Mouse (Mus musculus) MEL (cell line): Measurements from ENCODE around the gene Hmgb1. TPM values are rescaled to one million over a fixed set of nuclear protein-coding genes. Genes with fewer than 3 reads are reported as not detected.

Experiments used
- DNase-seq: peaks from one replicate; pipeline ENCODE4 v3.0.0; 2011; ENCODE audit warnings: low read depth, low spot score
- H3K27ac ChIP-seq: 2 replicates; pipeline ENCODE4 v1.5.1; 2012; ENCODE audit warnings: low read depth, mild to moderate bottlenecking, control low read depth, low read length, moderate library complexity; ENCODE audit not compliant: control insufficient read depth
- H3K27me3 ChIP-seq, 2 experiments: fragments of 150-350 bp in 1 of 2; sonication (generic) in 1 of 2; 2 replicates each; pipeline ENCODE4 v1.6.1; 2012; ENCODE audit warnings: low read length in 2 of 2, mild to moderate bottlenecking in 2 of 2, improper control_type of control experiment in 1 of 2, moderate library complexity in 1 of 2; ENCODE audit not compliant: insufficient read depth in 2 of 2, control insufficient read depth in 1 of 2
- H3K36me3 ChIP-seq, 2 experiments: 2 replicates each; pipeline ENCODE4 v1.6.1; 2012 to 2014; ENCODE audit warnings: low read length in 2 of 2, improper control_type of control experiment in 1 of 2, inconsistent platforms in 1 of 2, mild to moderate bottlenecking in 1 of 2; ENCODE audit not compliant: insufficient read depth in 2 of 2, control insufficient read depth in 1 of 2
- H3K4me1 ChIP-seq, 2 experiments: fragments of 150-350 bp in 1 of 2; sonication (generic) in 1 of 2; 2 replicates each; pipeline ENCODE4 v1.6.1; 2012; ENCODE audit warnings: low read length in 2 of 2, improper control_type of control experiment in 1 of 2, mild to moderate bottlenecking in 1 of 2; ENCODE audit not compliant: insufficient read depth in 2 of 2, control insufficient read depth in 1 of 2
- H3K4me3 ChIP-seq, 2 experiments: fragments of 150-350 bp in 1 of 2; sonication (generic) in 1 of 2; 2 replicates each; pipeline ENCODE4 v1.5.1; 2012; ENCODE audit warnings: low read depth in 2 of 2, low read length in 2 of 2, mild to moderate bottlenecking in 2 of 2, moderate library complexity in 2 of 2, control low read depth in 1 of 2, improper control_type of control experiment in 1 of 2; ENCODE audit not compliant: control insufficient read depth in 1 of 2, insufficient read depth in 1 of 2
- H3K79me2 ChIP-seq: 2 replicates; pipeline ENCODE4 v1.6.1; 2012; ENCODE audit warnings: mild to moderate bottlenecking, low read length, moderate library complexity; ENCODE audit not compliant: control insufficient read depth, poor library complexity, insufficient read depth
- H3K9ac ChIP-seq: 2 replicates; pipeline ENCODE4 v1.6.1; 2012; ENCODE audit warnings: low read depth, mild to moderate bottlenecking, control low read depth, low read length, moderate library complexity; ENCODE audit not compliant: control insufficient read depth, poor library complexity, severe bottlenecking
- H3K9me3 ChIP-seq: fragments of 150-350 bp; sonication (generic); replicated peaks from 2 replicates; pipeline ENCODE4 v1.6.1; 2012; ENCODE audit warnings: mild to moderate bottlenecking, low read length, improper control_type of control experiment, moderate library complexity; ENCODE audit not compliant: insufficient read depth
- BHLHE40 ChIP-seq: IDR thresholded peaks from 2 replicates; pipeline ENCODE4 v1.6.1; 2012; ENCODE audit warnings: low read depth, mild to moderate bottlenecking, inconsistent platforms, low read length, improper control_type of control experiment, borderline replicate concordance
- E2F4 ChIP-seq: IDR thresholded peaks from 2 replicates; pipeline ENCODE4 v1.6.1; 2011; ENCODE audit warnings: low read depth, low read length, improper control_type of control experiment, borderline replicate concordance
- EP300 ChIP-seq, 2 experiments: IDR thresholded peaks; 2 replicates each; pipeline ENCODE4 v1.6.1; 2011; ENCODE audit warnings: improper control_type of control experiment in 2 of 2, low read length in 2 of 2, low read depth in 1 of 2, mild to moderate bottlenecking in 1 of 2
- ETS1 ChIP-seq: IDR thresholded peaks from 2 replicates; pipeline ENCODE4 v1.6.1; 2012; ENCODE audit warnings: low read depth, mild to moderate bottlenecking, inconsistent platforms, low read length, improper control_type of control experiment, moderate library complexity
- HCFC1 ChIP-seq: IDR thresholded peaks from 2 replicates; pipeline ENCODE4 v1.6.1; 2012; ENCODE audit warnings: low read depth, mild to moderate bottlenecking, inconsistent platforms, low read length, improper control_type of control experiment, moderate library complexity
- JUND ChIP-seq: IDR thresholded peaks from 2 replicates; pipeline ENCODE4 v1.6.1; 2011; ENCODE audit warnings: low read depth, mild to moderate bottlenecking, improper control_type of control experiment, low read length
- KAT2A ChIP-seq: conservative IDR thresholded peaks from 2 replicates; pipeline ENCODE4 v1.6.1; 2012; ENCODE audit warnings: low read depth, low read length, improper control_type of control experiment, inconsistent platforms
- MAFK ChIP-seq: IDR thresholded peaks from 2 replicates; pipeline ENCODE4 v1.6.1; 2011; ENCODE audit warnings: low read depth, mild to moderate bottlenecking, low read length, improper control_type of control experiment, borderline replicate concordance
- MAZ ChIP-seq: IDR thresholded peaks from 2 replicates; pipeline ENCODE4 v1.6.1; 2012; ENCODE audit warnings: low read depth, mild to moderate bottlenecking, inconsistent platforms, low read length, improper control_type of control experiment
- MXI1 ChIP-seq: IDR thresholded peaks from 2 replicates; pipeline ENCODE4 v1.6.1; 2011; ENCODE audit warnings: mild to moderate bottlenecking, low read depth, low read length, improper control_type of control experiment
- MYB ChIP-seq: IDR thresholded peaks from 2 replicates; pipeline ENCODE4 v1.6.1; 2011; ENCODE audit warnings: mild to moderate bottlenecking, low read depth, low read length, improper control_type of control experiment
- MYC ChIP-seq: IDR thresholded peaks from 2 replicates; pipeline ENCODE4 v1.6.1; 2011; ENCODE audit warnings: low read depth, mild to moderate bottlenecking, low read length, improper control_type of control experiment, moderate library complexity
- NELFE ChIP-seq: IDR thresholded peaks from 2 replicates; pipeline ENCODE4 v1.6.1; 2011; ENCODE audit warnings: low read depth, low read length, improper control_type of control experiment
- POLR2A ChIP-seq, 2 experiments: IDR thresholded peaks; 2 replicates each; pipeline ENCODE4 v1.6.1; 2011 to 2012; ENCODE audit warnings: low read length in 2 of 2, mild to moderate bottlenecking in 2 of 2, control low read depth in 1 of 2, improper control_type of control experiment in 1 of 2, low read depth in 1 of 2, moderate library complexity in 1 of 2; ENCODE audit not compliant: control insufficient read depth in 1 of 2, insufficient read depth in 1 of 2, poor library complexity in 1 of 2
- RAD21 ChIP-seq: IDR thresholded peaks from 2 replicates; pipeline ENCODE4 v1.6.1; 2011; ENCODE audit warnings: mild to moderate bottlenecking, low read depth, low read length, improper control_type of control experiment
- SIN3A ChIP-seq: IDR thresholded peaks from 2 replicates; pipeline ENCODE4 v1.6.1; 2012; ENCODE audit warnings: low read length, improper control_type of control experiment, inconsistent platforms
- SMC3 ChIP-seq: IDR thresholded peaks from 2 replicates; pipeline ENCODE4 v1.6.1; 2011; ENCODE audit warnings: low read depth, low read length, improper control_type of control experiment
- TBP ChIP-seq: IDR thresholded peaks from 2 replicates; pipeline ENCODE4 v1.8.0; 2011; ENCODE audit warnings: low read depth, low read length, improper control_type of control experiment
- TCF12 ChIP-seq: IDR thresholded peaks from 2 replicates; pipeline ENCODE4 v1.6.1; 2014; ENCODE audit warnings: low read depth, mild to moderate bottlenecking, inconsistent platforms, low read length, improper control_type of control experiment, moderate library complexity
- UBTF ChIP-seq: IDR thresholded peaks from 2 replicates; pipeline ENCODE4 v1.6.1; 2012; ENCODE audit warnings: low read depth, mild to moderate bottlenecking, inconsistent platforms, low read length, improper control_type of control experiment, moderate library complexity, borderline replicate concordance; ENCODE audit not compliant: insufficient read depth
- USF1 ChIP-seq: IDR thresholded peaks from 2 replicates; pipeline ENCODE4 v1.6.1; 2014; ENCODE audit warnings: low read depth, mild to moderate bottlenecking, inconsistent platforms, low read length, improper control_type of control experiment, moderate library complexity
- ZC3H11A ChIP-seq: IDR thresholded peaks from 2 replicates; pipeline ENCODE4 v1.6.1; 2012; ENCODE audit warnings: low read depth, mild to moderate bottlenecking, inconsistent platforms, low read length, improper control_type of control experiment
- ZMIZ1 ChIP-seq: IDR thresholded peaks from 2 replicates; pipeline ENCODE4 v1.6.1; 2012; ENCODE audit warnings: low read depth, mild to moderate bottlenecking, inconsistent platforms, low read length, improper control_type of control experiment, moderate library complexity
- ZNF384 ChIP-seq: IDR thresholded peaks from 2 replicates; pipeline ENCODE4 v1.6.1; 2012; ENCODE audit warnings: low read depth, mild to moderate bottlenecking, inconsistent platforms, low read length, improper control_type of control experiment
- polyA plus RNA-seq, 2 experiments: library from polyadenylated mRNA; stranded (reverse) in 1 of 2; unstranded in 1 of 2; fragments of >175 nt in 1 of 2; fragments of >200 nt in 1 of 2; gene quantifications; 2 replicates each; pipeline versions ENCODE4 v1.2.1 to v1.2.4; 2012; ENCODE audit warnings: low replicate concordance in 2 of 2, low read depth in 1 of 2; ENCODE audit not compliant: insufficient read length in 2 of 2, insufficient read depth in 1 of 2, missing spikeins in 1 of 2
- total RNA-seq: library from RNA; depleted of rRNA; stranded (reverse); fragments of 300-350 nt; gene quantifications from 2 replicates; pipeline ENCODE4 v1.2.3, GENCODE M21; 2012

Gene Hmgb1
- total and polyA plus RNA-seq, 3 experiments, result 600 to 678 TPM; not detected in 1

DNA sequence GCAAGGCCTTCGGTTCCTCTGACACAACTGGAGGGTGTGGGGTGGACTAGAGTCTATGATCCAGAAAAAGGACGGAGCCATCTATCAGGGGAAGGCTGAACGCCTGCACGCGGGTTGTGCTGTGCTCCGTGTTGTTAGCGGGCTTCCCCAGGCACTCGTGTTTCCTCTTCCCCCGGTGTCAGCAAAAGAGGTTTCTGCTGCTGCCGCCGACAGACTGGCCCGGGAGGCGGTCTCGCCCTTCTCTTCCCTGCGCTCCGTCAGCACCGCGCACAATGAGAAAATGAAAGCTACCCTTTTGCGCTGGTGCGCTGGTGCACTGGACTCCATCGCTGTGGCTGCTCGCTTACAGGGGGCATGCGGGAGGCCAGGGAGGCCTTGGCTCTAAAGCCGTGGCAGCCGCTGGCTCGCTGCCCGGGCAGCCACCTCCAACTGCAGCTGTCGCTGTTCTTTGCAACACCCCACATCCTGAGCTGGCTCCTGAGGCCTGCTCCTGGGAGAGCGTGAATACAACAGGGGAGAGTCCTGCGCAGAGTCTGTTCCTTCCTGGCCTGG lies 153.0 kb downstream of the Hmgb1 start (continued):
- TF ChIP-seq E2F4 (no peak), USF1 (no peak), MYB (no peak), ZC3H11A (no peak), UBTF (no peak), SIN3A (peak; percentile 65; the same call in 1 of the 2 replicates), ZNF384 (no peak), MYC (0 out of 2 replicates have a peak, but pooled peaks have one; percentile 76), MXI1 (peak; percentile 78; the same call in 1 of the 2 replicates), SMC3 (peak; percentile 17; the same call in 1 of the 2 replicates), KAT2A (no peak), POLR2A (IDR thresholded peaks at IDR 0.05; ENCODE audit: control insufficient read depth in 1 of 2, insufficient read depth in 1 of 2, low read depth in 1 of 2, low read length in 2 of 2, poor library complexity in 1 of 2) (peak; percentile 84 to 99), HCFC1 (peak; percentile 20; the same call in 1 of the 2 replicates), MAZ (no peak; the same call in 1 of the 2 replicates), MAFK (no peak), ZMIZ1 (peak; percentile 82; the same call in 1 of the 2 replicates), RAD21 (no peak), TBP (peak; percentile 62; the same call in 1 of the 2 replicates), NELFE (peak; percentile 72), BHLHE40 (no peak), ETS1 (peak; percentile 59; the same call in 1 of the 2 replicates), TCF12 (peak; percentile 38), EP300 (IDR thresholded peaks at IDR 0.05; ENCODE audit: low read depth in 1 of 2, low read length in 2 of 2) (peak in 1 of 2 experiments; percentile 18; a peak in 1 of 4 replicates), JUND (no peak)

DNA sequence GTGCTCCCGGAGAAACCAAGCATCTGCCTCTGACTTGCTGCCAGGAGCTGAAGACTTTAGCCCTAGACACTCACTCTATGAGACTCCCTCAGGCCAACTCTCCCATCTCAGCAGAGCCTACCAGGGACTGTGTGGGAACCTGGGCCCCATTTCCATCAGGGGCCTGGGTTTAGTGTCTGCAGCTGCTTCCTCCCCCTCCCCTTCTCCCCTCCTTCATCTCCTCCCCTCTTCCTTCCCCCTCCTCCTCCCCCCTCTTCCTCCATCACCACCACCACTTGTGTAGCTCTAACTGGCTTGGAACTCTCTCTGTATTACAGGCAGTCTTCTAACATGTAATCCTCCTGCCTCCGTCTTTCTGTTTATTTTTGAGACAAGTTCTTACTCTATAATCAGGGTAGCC lies 154.2 kb downstream of the Hmgb1 start:
- H3K4me1 ChIP-seq, result peaks cover 8 to 16% of the 10 kb centered on the region in 2 experiments
- H3K9ac ChIP-seq, result no peak overlapping the region
- no peak for TF ChIP-seq ZC3H11A
- 0 out of 2 replicates have a peak, but pooled peaks have one; percentile 21 for TF ChIP-seq MAZ
- H3K4me3 ChIP-seq, result no peak overlapping the region
- no peaks in the 10 kb centered on the region for H3K9me3 ChIP-seq
- no peak for DNase-seq
- H3K36me3 ChIP-seq, result peaks cover 0 to 15% of the 10 kb centered on the region in 2 experiments; a peak in 2 of 4 replicates
- no peaks in the 10 kb centered on the region for H3K27me3 ChIP-seq
- no peak overlapping the region for H3K27ac ChIP-seq
- peaks cover 2% of the 10 kb centered on the region; the same call in 1 of the 2 replicates for H3K79me2 ChIP-seq
